Comparison of ENCODE assay signal across 21 mouse cellular contexts in genomic region chr4:75764141-75764540, GRCm38 (mm10).
A peak's percentile ranks its signal among the peaks of the same experiment; 100 is the strongest.
DNase-seq lines count a peak whose midpoint lies in the region; ATAC-seq and TF ChIP-seq lines count a peak whose summit lies in the region.
"Had no signal": no experiment of that assay in that cellular context is flagged by ENCODE, and none has a peak within 500 bp of the region (broad histone marks: within the 10 kb centered on the region; RNA-seq: fewer than 3 reads in every experiment).

No protein-coding gene starts in this region.

- no peaks in the 10 kb centered on the region for H3K4me1 ChIP-seq in hindbrain, embryonic 11.5 days (replicated peaks; ENCODE audit: control insufficient read depth, insufficient read depth, low read length)
- H3K4me1 ChIP-seq in hindbrain, embryonic 16.5 days (ENCODE audit: control insufficient read depth, insufficient read depth, low read depth, low read length) = no peaks in the 10 kb centered on the region
- H3K4me1 ChIP-seq: heart, embryonic 15.5 days; hindbrain, embryonic 12.5 days had no signal

- no peak overlapping the region for H3K27ac ChIP-seq in hindbrain, embryonic 11.5 days (ENCODE audit: low read depth, low read length)
- no peak overlapping the region for H3K27ac ChIP-seq in hindbrain, embryonic 16.5 days (ENCODE audit: low read depth, low read length)
- no peak overlapping the region for H3K27ac ChIP-seq in left cerebral cortex, adult 2 months
- H3K27ac ChIP-seq: heart, embryonic 15.5 days; hindbrain, embryonic 12.5 days had no signal

- H3K27me3 ChIP-seq in hindbrain, embryonic 11.5 days (ENCODE audit: control insufficient read depth, insufficient read depth, low read length) = no peaks in the 10 kb centered on the region
- no peaks in the 10 kb centered on the region for H3K27me3 ChIP-seq in hindbrain, embryonic 16.5 days (replicated peaks; ENCODE audit: control insufficient read depth, insufficient read depth, low read length)
- H3K27me3 ChIP-seq: CH12.LX; heart, embryonic 15.5 days; hindbrain, embryonic 12.5 days had no signal

- H3K9me3 ChIP-seq in hindbrain, embryonic 11.5 days (ENCODE audit: control insufficient read depth, low read length) = no peaks in the 10 kb centered on the region
- no peaks in the 10 kb centered on the region for H3K9me3 ChIP-seq in hindbrain, embryonic 16.5 days (ENCODE audit: control insufficient read depth, low read length)
- H3K9me3 ChIP-seq: heart, embryonic 15.5 days; hindbrain, embryonic 12.5 days had no signal

- peak; percentile 47; the same call in 1 of the 2 replicates for ATAC-seq in hindbrain, embryonic 11.5 days (ENCODE audit: low FRiP score)
- no peak for ATAC-seq in hindbrain, embryonic 16.5 days
- ATAC-seq: forebrain, embryonic 14.5 days; intestine, embryonic 16.5 days had no signal

- H3K4me2 ChIP-seq in hindbrain, embryonic 11.5 days (replicated peaks; ENCODE audit: low read depth, low read length) = no peak overlapping the region
- no peak overlapping the region for H3K4me2 ChIP-seq in hindbrain, embryonic 16.5 days (ENCODE audit: low read length)
- H3K4me2 ChIP-seq: heart, embryonic 11.5 days; heart, embryonic 15.5 days; hindbrain, embryonic 12.5 days had no signal

- H3K9ac ChIP-seq in hindbrain, embryonic 11.5 days (ENCODE audit: low read depth, low read length) = no peak overlapping the region
- H3K9ac ChIP-seq in hindbrain, embryonic 16.5 days (ENCODE audit: low read depth, low read length) = no peak overlapping the region
- H3K9ac ChIP-seq: heart, embryonic 15.5 days; hindbrain, embryonic 12.5 days had no signal

- DNase-seq in hindbrain, embryonic 11.5 days (ENCODE audit: low spot score) = peak; percentile 17
- peak; percentile 57 for DNase-seq in embryo, embryonic 10.5 days (ENCODE audit: low spot score)
- peak; percentile 19 for DNase-seq in embryo, embryonic 11.5 days (ENCODE audit: low read depth, low spot score)
- peak; percentile 43 for DNase-seq in forelimb bud, embryonic 11.5 days (ENCODE audit: low read depth, low spot score)
- DNase-seq in MN1 (ENCODE audit: low spot score) = no peak
- DNase-seq in left cerebral cortex, adult 2 months (ENCODE audit: extremely low spot score in 1 of 2, low spot score in 2 of 2) = no peak
- DNase-seq: adrenal gland, adult 2 months; adrenal gland, postnatal 25 days; cerebellum, adult 2 months; cerebellum, postnatal 10 days; gastrocnemius, postnatal 10 days; heart, adult 18-20 months; heart, postnatal 14 days; kidney, adult 2 months had no signal

- WGBS in hindbrain, embryonic 11.5 days = 27% methylated on average over 1 of the region's 1 CpGs
- WGBS in hindbrain, embryonic 16.5 days = 23% methylated on average over 1 of the region's 1 CpGs

- H3K4me3 ChIP-seq in hindbrain, embryonic 11.5 days (ENCODE audit: low read depth, low read length) = no peak overlapping the region
- H3K4me3 ChIP-seq in hindbrain, embryonic 16.5 days (ENCODE audit: low read length) = no peak overlapping the region
- no peak overlapping the region for H3K4me3 ChIP-seq in left cerebral cortex, adult 2 months
- H3K4me3 ChIP-seq: heart, embryonic 15.5 days; hindbrain, embryonic 12.5 days had no signal

- TF ChIP-seq CTCF in left cerebral cortex, adult 2 months (IDR thresholded peaks at IDR 0.05) = no peak

- intact Hi-C loops in left cerebral cortex, adult 2 months (cut with DNase I) = no loop called here

- H3K36me3 ChIP-seq in hindbrain, embryonic 11.5 days (ENCODE audit: control insufficient read depth, insufficient read depth, low read length) = no peaks in the 10 kb centered on the region
- no peaks in the 10 kb centered on the region for H3K36me3 ChIP-seq in hindbrain, embryonic 16.5 days (ENCODE audit: control insufficient read depth, insufficient read depth, low read length)
- H3K36me3 ChIP-seq: heart, embryonic 15.5 days; hindbrain, embryonic 12.5 days had no signal

Comparison
In these comparisons a context has a peak if more than half of its experiments do, and no peak if none do; other contexts are left out.
1. DNase-seq: peak in hindbrain, embryonic 11.5 days (single experiment), embryo, embryonic 10.5 days (single experiment), embryo, embryonic 11.5 days (single experiment) and forelimb bud, embryonic 11.5 days (single experiment); none in MN1 (single experiment) and left cerebral cortex, adult 2 months (0 of 2).